Mouse (Mus musculus): Measurements from ENCODE around the gene Apoe. TPM values are rescaled to one million over a fixed set of nuclear protein-coding genes. Genes with fewer than 3 reads are reported as not detected.
A peak's percentile ranks its signal among the peaks of the same experiment; 100 is the strongest.

The Apoe gene
- polyA plus RNA-seq, 1 experiment = 2.3 TPM

DNA sequence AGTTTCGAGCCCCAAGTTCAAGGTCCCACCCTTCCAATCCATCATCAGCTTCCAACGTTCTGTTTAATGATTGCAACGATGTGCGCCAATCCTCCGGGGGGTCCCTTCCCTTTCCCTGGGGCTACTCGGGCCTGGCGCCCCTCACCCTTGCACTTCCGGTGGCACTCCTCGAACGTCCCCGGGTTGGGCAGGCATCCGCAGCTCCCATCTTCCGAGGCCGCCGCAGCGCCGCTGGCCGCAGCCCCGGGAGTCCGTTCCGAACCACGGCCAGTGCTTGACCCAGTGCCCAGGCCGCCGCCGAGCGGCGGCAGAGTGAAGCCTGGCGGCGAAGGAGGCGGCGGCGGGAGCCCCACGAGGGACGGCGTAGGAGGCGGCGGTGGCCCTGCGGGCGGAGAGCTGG, 15.8 kb upstream of the Apoe start:
- peak overlapping the region; percentile 94 for H3ac ChIP-seq (ENCODE audit: control insufficient read depth, insufficient read length)
- peak overlapping the region; percentile 91 for H3K4me2 ChIP-seq (ENCODE audit: low read depth)
- no peak for TF ChIP-seq POLR2AphosphoS2 (IDR thresholded peaks at IDR 0.05; ENCODE audit: insufficient read length, low read depth)
- H3K27me3 ChIP-seq (ENCODE audit: control insufficient read depth, insufficient read depth, insufficient read length) = no peaks in the 10 kb centered on the region
- H3K36me3 ChIP-seq (ENCODE audit: control insufficient read depth, insufficient read depth) = peaks cover 12% of the 10 kb centered on the region
- H3K4me3 ChIP-seq = peak overlapping the region; percentile 53
- peaks cover 20% of the 10 kb centered on the region for H3K79me2 ChIP-seq (ENCODE audit: control insufficient read depth, insufficient read depth)

- Histone ChIP-seq H3ac (ENCODE audit: control insufficient read depth, insufficient read length) (no peak overlapping the region), H3K79me2 (ENCODE audit: control insufficient read depth, insufficient read depth) (peaks cover 20% of the 10 kb centered on the region), H3K4me3 (peak overlapping the region; percentile 53), H3K4me2 (ENCODE audit: low read depth) (peak overlapping the region; percentile 91), H3K36me3 (ENCODE audit: control insufficient read depth, insufficient read depth) (peaks cover 17% of the 10 kb centered on the region), H3K27me3 (ENCODE audit: control insufficient read depth, insufficient read depth, insufficient read length) (no peaks in the 10 kb centered on the region)
- TF ChIP-seq TCF12 (IDR thresholded peaks at IDR 0.05; ENCODE audit: insufficient read depth, poor library complexity, severe bottlenecking) (no peak), MAX (IDR thresholded peaks at IDR 0.05; ENCODE audit: low read depth) (no peak), POLR2A (IDR thresholded peaks at IDR 0.05; ENCODE audit: insufficient read length, low read depth) (no peak), MYOD1 (IDR thresholded peaks at IDR 0.05; ENCODE audit: control insufficient read depth in 1 of 3, insufficient read length in 2 of 3, low read depth in 2 of 3) (no peak), REST (IDR thresholded peaks at IDR 0.05; ENCODE audit: insufficient read depth, insufficient read length) (no peak)
Observed at GRCm38 (mm10) chr7:19713598-19713997, 14.6 kb upstream of the Apoe start.

DNA sequence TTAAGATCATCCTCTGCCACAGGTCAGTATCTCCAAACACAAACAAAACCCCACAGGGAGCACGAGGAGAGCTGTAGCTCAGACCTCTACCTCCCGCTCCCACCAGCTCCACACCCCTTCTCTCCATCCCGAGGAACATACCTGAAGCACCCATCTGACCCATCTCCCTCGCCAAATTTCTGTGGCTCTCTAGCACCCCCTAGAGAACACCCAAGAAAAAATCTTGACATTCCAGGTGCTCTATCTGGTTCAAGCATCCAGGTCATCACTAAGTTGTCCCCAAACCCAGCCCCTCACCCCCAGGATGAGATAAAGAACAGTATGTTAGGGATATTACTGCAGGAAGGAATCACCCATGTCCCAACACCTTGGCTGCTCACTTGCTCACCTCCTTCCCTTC, 14.2 kb upstream of the Apoe start:
- no peak for TF ChIP-seq TCF3 (IDR thresholded peaks at IDR 0.05; ENCODE audit: insufficient read length, low read depth)
- no peak for TF ChIP-seq MYOD1 (IDR thresholded peaks at IDR 0.05; ENCODE audit: control insufficient read depth in 1 of 3, insufficient read length in 2 of 3, low read depth in 2 of 3)
- no peak for TF ChIP-seq POLR2A (IDR thresholded peaks at IDR 0.05; ENCODE audit: insufficient read length, low read depth)
- no peak for TF ChIP-seq MAX (IDR thresholded peaks at IDR 0.05; ENCODE audit: low read depth)
- TF ChIP-seq USF1 (IDR thresholded peaks at IDR 0.05; ENCODE audit: low read depth) = no peak
- TF ChIP-seq SRF (IDR thresholded peaks at IDR 0.05; ENCODE audit: control insufficient read depth, insufficient read length, low read depth) = no peak
- TF ChIP-seq REST (IDR thresholded peaks at IDR 0.05; ENCODE audit: insufficient read depth, insufficient read length) = no peak
- no peak for TF ChIP-seq TCF12 (IDR thresholded peaks at IDR 0.05; ENCODE audit: insufficient read depth, poor library complexity, severe bottlenecking)
- no peak for TF ChIP-seq CEBPB (IDR thresholded peaks at IDR 0.05; ENCODE audit: insufficient read depth, poor library complexity, severe bottlenecking)
- peaks cover 20% of the 10 kb centered on the region for H3K79me2 ChIP-seq (ENCODE audit: control insufficient read depth, insufficient read depth)
- no peaks in the 10 kb centered on the region for H3K27me3 ChIP-seq (ENCODE audit: control insufficient read depth, insufficient read depth, insufficient read length)
- peak overlapping the region; percentile 53 for H3K4me3 ChIP-seq
- H3ac ChIP-seq (ENCODE audit: control insufficient read depth, insufficient read length) = no peak overlapping the region
- peak overlapping the region; percentile 91 for H3K4me2 ChIP-seq (ENCODE audit: low read depth)
- H3K36me3 ChIP-seq (ENCODE audit: control insufficient read depth, insufficient read depth) = peaks cover 17% of the 10 kb centered on the region

- no peaks in the 10 kb centered on the region for H3K27me3 ChIP-seq (ENCODE audit: control insufficient read depth, insufficient read depth, insufficient read length)
- H3K79me2 ChIP-seq (ENCODE audit: control insufficient read depth, insufficient read depth) = peaks cover 20% of the 10 kb centered on the region
- no peak overlapping the region for H3K4me3 ChIP-seq
- TF ChIP-seq TCF12 (IDR thresholded peaks at IDR 0.05; ENCODE audit: insufficient read depth, poor library complexity, severe bottlenecking) (no peak), MYOG (IDR thresholded peaks at IDR 0.05; ENCODE audit: control insufficient read depth in 1 of 3, insufficient read depth in 1 of 3, insufficient read length in 2 of 3, low read depth in 2 of 3) (no peak), USF1 (IDR thresholded peaks at IDR 0.05; ENCODE audit: low read depth) (no peak), E2F4 (IDR thresholded peaks at IDR 0.05; ENCODE audit: insufficient read depth) (no peak), SRF (IDR thresholded peaks at IDR 0.05; ENCODE audit: control insufficient read depth, insufficient read length, low read depth) (no peak), MYOD1 (IDR thresholded peaks at IDR 0.05; ENCODE audit: control insufficient read depth in 1 of 3, insufficient read length in 2 of 3, low read depth in 2 of 3) (no peak), POLR2A (IDR thresholded peaks at IDR 0.05; ENCODE audit: insufficient read length, low read depth) (no peak), REST (IDR thresholded peaks at IDR 0.05; ENCODE audit: insufficient read depth, insufficient read length) (no peak), MAX (IDR thresholded peaks at IDR 0.05; ENCODE audit: low read depth) (no peak), POLR2AphosphoS2 (IDR thresholded peaks at IDR 0.05; ENCODE audit: insufficient read length, low read depth) (no peak), CEBPB (IDR thresholded peaks at IDR 0.05; ENCODE audit: insufficient read depth, poor library complexity, severe bottlenecking) (no peak), TCF3 (IDR thresholded peaks at IDR 0.05; ENCODE audit: insufficient read length, low read depth) (no peak)
- peaks cover 17% of the 10 kb centered on the region for H3K36me3 ChIP-seq (ENCODE audit: control insufficient read depth, insufficient read depth)
- no peak overlapping the region for H3K4me2 ChIP-seq (ENCODE audit: low read depth)
- no peak overlapping the region for H3ac ChIP-seq (ENCODE audit: control insufficient read depth, insufficient read length)
Observed at GRCm38 (mm10) chr7:19712414-19712813, 13.4 kb upstream of the Apoe start.

DNA sequence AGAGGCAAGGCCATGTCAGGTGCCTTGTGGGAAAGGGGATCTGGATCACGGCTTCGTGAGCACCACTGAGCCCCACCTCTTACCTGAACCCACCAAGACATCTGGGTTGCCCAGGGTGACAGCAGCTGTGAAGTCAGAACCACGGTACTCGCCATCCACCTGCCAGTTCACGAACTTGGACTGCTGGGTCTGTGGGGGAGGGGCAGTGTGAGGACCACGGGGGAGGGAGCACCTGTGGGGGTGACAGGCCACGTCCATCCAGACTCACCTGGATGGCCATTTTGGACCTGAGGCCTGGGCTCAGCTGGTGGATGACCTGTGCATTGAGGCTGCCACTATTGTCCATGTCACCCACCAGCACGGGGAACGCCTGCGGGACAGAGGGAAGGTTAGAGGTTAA, 11.7 kb upstream of the Apoe start:
- no peaks in the 10 kb centered on the region for H3K27me3 ChIP-seq (ENCODE audit: control insufficient read depth, insufficient read depth, insufficient read length)
- TF ChIP-seq POLR2AphosphoS2 (IDR thresholded peaks at IDR 0.05; ENCODE audit: insufficient read length, low read depth) (no peak), MAX (IDR thresholded peaks at IDR 0.05; ENCODE audit: low read depth) (no peak), TCF3 (IDR thresholded peaks at IDR 0.05; ENCODE audit: insufficient read length, low read depth) (no peak), SRF (IDR thresholded peaks at IDR 0.05; ENCODE audit: control insufficient read depth, insufficient read length, low read depth) (no peak), REST (IDR thresholded peaks at IDR 0.05; ENCODE audit: insufficient read depth, insufficient read length) (no peak), E2F4 (IDR thresholded peaks at IDR 0.05; ENCODE audit: insufficient read depth) (no peak), USF1 (IDR thresholded peaks at IDR 0.05; ENCODE audit: low read depth) (no peak), TCF12 (IDR thresholded peaks at IDR 0.05; ENCODE audit: insufficient read depth, poor library complexity, severe bottlenecking) (no peak), POLR2A (IDR thresholded peaks at IDR 0.05; ENCODE audit: insufficient read length, low read depth) (no peak)
- H3K36me3 ChIP-seq (ENCODE audit: control insufficient read depth, insufficient read depth) = peaks cover 17% of the 10 kb centered on the region
- no peak overlapping the region for H3ac ChIP-seq (ENCODE audit: control insufficient read depth, insufficient read length)
- no peak overlapping the region for H3K4me2 ChIP-seq (ENCODE audit: low read depth)
- H3K4me3 ChIP-seq = no peak overlapping the region
- H3K79me2 ChIP-seq (ENCODE audit: control insufficient read depth, insufficient read depth) = peaks cover 20% of the 10 kb centered on the region
